Mouse (Mus musculus) right cerebral cortex, postnatal 10 days (tissue): Measurements from ENCODE around the gene Nek5.

Source experiments
- DNase-seq, 2 experiments: peaks; one replicate each; pipeline ENCODE4 v3.0.0; 2021; ENCODE audit warnings: low spot score in 2 of 2

Gene Nek5

GRCm38 (mm10) chr8:22089226-22089625, 35.6 kb downstream of the Nek5 start:
- DNase-seq, result no peak

DNA sequence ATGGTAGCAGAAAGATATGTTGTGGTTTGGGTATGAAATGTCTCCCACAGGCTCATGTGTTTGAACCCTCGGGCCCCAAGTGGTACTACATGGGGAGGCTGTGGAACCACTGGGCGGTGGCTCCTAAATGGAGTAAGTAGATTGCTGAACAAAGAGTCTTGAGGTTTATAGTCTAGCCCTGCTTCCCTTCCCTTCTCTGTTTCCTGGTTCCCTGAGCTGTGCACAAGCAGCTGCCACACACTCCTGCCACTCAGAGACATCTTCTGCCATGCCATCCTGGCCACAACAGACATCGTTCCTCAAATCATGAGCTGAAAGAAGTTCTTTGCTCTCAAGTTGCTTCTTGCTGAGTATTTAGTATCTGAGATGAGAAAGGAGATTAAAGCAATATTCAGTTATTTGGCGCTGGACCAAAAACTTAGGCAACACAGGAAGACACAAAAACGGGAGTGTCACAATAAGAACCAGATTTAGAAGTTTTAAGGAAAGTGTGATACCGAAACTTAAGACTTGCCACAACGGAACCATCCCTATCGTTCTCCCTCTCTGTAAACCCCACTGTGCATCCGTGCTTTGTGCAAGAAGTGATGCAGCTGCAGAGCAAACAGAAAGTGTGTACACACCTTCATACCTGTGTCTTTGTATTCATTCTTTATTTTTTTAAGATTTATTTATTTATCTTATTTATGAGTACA, 45.4 kb downstream of the Nek5 start:
- no peak for DNase-seq

- DNase-seq, result no peak
Measured at GRCm38 (mm10) chr8:22061126-22061525, 63.7 kb downstream of the Nek5 start.

DNA sequence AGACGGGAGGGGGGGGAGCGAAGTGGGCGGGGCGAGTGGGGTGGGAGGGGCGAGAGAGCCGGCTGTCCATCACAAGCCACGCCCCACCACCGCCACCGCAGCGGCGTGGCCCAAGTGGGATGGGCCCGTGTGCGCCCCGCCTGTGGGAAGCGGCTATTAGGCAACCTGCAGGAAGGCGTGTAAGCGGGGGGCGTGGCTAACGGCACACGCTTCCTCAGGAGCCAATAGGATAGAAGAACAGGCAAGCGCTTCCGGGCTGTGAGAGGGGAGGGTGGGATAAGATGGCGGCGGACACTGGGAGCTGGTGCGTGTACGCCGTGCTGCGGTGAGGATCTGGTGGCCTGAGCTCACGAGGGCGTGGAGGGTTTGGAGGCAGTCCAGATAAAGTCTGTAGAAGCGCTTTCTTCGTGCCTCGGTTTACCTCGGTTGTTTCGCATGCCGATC, 64.4 kb downstream of the Nek5 start, which contains the start of gene Alg11:
Alg11 (plus strand) TSS at position 276 of the 444 bp plus-strand sequence.
- DNase-seq, result peak; percentile 99

DNA sequence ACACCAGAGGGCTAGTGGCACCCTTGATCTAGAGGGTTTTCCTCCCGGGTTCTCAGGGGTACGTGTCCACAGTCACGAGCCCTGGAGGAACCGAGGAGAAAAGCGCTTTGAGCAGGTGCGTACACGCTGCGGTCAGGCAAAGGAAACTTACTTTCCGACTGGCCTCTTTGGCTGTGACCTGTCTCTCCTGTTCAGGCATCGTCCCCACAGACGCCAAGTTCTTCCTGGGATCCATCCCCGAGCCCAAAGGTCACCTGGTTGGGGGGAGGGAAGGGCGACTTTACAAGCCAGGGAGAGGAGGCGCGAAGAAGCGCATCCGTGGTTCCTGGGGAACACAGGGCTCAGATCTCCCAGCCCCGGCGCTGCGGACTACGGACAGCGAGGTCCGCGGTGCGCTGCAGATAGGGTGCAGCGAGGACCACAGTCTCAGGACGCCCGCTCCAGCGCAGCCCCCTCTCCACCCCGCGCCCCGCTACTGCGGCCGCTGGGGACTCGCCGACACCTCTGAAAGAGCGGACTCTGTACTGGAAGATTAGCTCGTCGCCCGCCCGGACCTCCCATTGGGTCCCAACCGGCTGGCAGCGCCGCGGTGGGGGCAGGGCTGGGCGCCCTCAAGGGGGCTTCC, 64.9 kb downstream of the Nek5 start, which contains the start of gene Atp7b:
Atp7b (minus strand) TSS at position 485 of the 625 bp plus-strand sequence.
- no peak for DNase-seq

GRCm38 (mm10) chr8:22059153-22059738, 65.6 kb downstream of the Nek5 start:
- no peak for DNase-seq

GRCm38 (mm10) chr8:22058368-22058767, 66.5 kb downstream of the Nek5 start:
- DNase-seq, result no peak

- DNase-seq, result no peak
Measured at GRCm38 (mm10) chr8:22056850-22057249, 68.0 kb downstream of the Nek5 start.

DNA sequence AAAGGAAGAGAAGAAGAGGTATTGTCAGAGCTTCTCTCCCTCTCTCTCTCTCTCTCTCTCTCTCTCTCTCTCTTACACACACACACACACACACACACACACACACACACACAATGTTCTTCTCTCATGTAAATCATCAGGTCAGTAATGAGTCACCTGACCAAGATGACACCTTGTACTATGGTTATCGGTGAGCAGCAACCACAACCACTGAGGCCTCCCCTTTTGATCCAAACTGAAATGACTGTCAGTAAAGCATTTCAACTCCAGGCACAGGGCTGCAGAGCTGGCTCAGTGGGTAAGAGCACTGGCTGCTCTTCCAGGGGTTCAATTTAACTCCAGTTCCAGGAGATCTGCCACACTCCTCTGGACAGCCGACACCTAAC, 69.4 kb downstream of the Nek5 start:
- DNase-seq, result no peak

- no peak for DNase-seq
Measured at GRCm38 (mm10) chr8:22054674-22055491, 70.0 kb downstream of the Nek5 start.

DNA sequence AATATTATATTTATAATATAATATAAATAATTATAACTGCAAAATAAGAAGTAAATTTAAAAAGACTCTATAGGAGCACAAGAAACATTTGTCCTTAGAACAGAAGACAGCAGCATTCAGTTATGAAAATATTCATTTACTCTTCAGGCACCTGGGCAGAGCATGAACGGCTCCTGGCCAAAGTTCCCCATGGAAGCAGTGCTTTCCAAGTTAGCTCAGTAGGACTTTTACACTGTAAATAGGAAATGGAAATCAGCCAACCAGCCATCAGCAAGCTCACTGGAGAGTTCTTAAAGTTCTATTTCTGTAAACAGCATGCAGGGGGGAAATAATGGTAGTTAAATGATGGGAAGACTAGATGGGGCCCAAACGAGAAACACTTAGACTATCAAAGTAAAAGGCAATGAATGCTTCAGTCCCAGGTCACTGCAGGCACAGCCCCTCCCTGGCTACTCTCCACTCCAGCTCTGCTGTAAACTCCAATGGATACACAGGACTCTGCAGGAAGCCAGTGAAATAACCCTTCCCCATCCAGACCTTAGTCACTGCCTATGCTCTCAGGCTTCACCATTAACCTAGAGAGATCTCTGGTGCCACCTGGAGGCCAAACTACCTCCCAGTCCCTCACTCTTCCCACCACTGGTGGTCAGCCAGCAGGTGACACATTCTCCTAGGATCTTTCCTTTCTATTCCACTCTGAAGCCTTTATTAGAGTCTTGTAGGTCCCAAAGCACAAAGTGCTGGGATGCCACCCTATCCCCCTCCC, 77.0 kb downstream of the Nek5 start:
- DNase-seq, result peak in 1 of 2 experiments; percentile 46

DNA sequence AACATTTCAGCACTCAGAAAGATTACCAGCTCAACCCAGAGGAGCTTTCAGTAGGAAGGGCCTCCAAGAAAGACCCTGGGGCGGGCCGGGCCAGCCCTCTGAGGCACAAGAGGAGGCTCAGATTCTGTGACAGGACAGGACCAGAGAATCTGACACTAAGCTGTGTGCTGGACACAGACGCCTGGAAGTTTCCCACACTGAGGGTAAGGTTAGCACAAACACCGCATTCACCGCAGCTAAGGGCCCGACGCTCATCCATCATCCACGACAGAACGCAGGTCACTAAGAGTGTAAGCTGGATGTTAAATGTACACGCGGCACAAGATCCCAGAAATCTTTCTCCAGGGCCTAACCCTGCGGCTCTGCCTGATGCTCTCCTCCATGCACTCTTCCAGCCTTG, 81.1 kb downstream of the Nek5 start:
- no peak for DNase-seq

- no peak for DNase-seq
Measured at GRCm38 (mm10) chr8:22042515-22042914, 82.3 kb downstream of the Nek5 start.

DNA sequence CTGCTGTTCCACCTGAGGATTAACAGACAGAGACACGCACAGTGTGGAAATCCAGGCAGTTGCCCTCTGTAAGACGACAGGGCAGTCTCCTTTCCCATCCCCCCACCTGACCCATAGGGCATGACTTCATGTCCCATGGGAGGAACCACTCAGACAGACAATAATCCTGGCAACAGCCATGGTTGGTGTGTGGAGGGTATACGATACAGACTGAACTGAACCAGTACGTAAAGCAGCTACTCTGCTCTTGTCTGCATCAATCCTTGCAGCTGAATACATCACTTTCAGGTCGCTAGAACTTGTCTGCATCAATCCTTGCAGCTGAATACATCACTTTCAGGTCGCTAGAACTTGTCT, 84.7 kb downstream of the Nek5 start:
- DNase-seq, result no peak

DNA sequence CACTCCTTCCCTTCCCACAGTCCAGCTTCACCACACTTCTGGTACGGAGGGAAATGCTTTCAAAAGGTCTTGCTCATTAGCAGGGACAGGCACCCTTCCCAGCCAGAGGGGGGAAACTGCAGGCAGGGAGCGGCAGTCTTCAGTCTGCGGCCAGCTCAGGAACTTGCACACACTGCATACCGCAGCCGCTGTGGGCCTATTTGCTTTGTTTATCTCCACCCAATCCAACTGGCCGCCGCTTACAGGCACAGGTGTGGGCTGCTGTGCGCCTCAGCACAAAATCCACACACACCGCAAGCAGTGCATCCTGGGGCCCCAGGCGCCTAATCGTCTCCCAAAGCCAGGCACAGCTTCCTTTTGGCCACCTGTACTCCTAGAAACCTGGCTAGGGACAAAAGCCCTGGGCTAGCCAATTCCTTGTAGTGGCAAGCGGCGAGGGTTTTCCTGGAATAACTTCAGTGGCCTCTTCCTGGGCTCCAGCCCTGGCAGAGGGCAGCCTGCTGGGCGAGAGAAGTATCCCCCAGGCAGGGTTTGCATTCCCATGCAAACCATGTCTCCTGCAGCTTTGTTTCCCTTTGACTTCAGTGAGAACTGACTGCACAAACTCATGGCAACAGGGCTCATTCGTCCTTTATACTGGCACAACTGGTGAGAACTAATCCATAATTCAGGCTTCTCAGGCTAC, 85.2 kb downstream of the Nek5 start:
- DNase-seq, result no peak

DNA sequence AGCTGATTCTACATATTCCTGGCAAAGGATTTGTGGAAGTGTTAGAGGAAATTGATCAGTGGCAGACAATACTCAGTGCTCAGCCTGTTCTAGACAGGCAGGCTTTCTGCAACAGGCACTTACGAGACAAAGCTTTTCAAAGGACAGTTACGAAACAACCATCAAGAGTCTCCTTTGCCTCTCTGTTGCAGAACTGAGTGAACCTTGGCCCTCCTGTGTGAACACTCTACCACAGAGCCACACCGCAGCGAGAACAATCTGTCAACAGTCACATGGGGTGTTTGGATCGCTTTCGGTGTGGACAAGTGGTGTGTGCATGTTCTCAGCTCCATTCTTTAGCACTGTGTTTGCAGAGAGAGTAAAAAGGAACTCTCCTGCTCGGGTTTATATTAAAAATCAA, 87.8 kb downstream of the Nek5 start:
- DNase-seq, result no peak

- no peak for DNase-seq
Measured at GRCm38 (mm10) chr8:22036137-22036536, 88.7 kb downstream of the Nek5 start.

GRCm38 (mm10) chr8:22030990-22031389, 93.9 kb downstream of the Nek5 start:
- DNase-seq, result no peak

DNA sequence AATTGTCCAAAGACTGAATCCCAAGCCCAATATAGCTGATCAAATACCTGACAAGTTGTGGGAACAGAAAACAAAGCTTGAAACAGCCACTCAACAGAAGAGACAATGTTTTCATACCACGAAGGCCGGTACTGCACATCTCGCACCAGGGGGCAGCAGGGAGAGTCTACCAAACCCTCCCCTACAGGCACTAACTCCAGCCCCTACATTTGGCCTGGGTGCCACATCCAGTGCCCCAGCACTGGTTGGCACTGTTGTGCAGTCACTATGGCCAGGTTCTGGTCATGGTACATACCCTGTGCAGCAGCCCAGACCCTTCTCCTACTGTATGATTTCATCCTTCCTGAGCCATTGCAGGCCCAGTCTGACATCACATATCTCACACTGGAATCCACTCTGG, 95.9 kb downstream of the Nek5 start:
- DNase-seq, result no peak

DNA sequence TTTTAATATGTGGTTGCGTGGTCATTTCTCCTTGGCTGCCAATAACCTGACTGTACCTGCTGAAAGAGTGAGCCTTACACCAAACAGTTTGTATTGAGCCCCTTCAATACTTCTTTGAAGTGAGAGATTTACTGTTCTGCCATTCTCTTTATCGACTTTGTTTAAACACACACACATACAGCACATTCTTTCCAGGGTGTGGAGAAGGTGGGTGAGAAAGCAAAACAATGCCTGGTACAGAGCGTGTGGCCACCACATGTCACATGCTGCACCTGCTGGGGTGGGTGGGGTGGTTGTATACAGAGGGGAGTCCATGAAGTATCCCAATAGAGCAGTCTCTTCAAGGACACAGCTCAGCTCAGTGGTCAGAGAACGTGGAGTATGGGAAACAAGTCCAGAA, 99.6 kb downstream of the Nek5 start:
- no peak for DNase-seq
